Mouse (Mus musculus) bone marrow, adult 2 months (tissue): ENCODE measurements around the gene Unkl.

Experiments used
- CTCF ChIP-seq: fragments of 200-500 bp; IDR thresholded peaks from 2 replicates; pipeline ENCODE4 v1.5.1; 2011; ENCODE audit warnings: low read length, control low read depth; ENCODE audit not compliant: control insufficient read depth, insufficient read depth
- POLR2A ChIP-seq: fragments of 200-500 bp; IDR thresholded peaks from 2 replicates; pipeline ENCODE4 v1.6.1; 2011; ENCODE audit warnings: low read depth, mild to moderate bottlenecking, control low read depth, low read length, borderline replicate concordance; ENCODE audit not compliant: control insufficient read depth

- no peak for TF ChIP-seq CTCF
- no peak for TF ChIP-seq POLR2A
Measured at GRCm38 (mm10) chr17:25243131-25243780, 55.1 kb downstream of the Unkl start.
